Mouse (Mus musculus) kidney, postnatal 0 days (tissue): ENCODE measurements around the gene Dpy19l3. TPM values are rescaled to one million over a fixed set of nuclear protein-coding genes. Genes with fewer than 3 reads are reported as not detected.

Experiments used
- ATAC-seq: fragments of 200-750 bp; cut with Nextera tagmentation; replicated peaks from 2 replicates; pipeline ENCODE4 v1.8.0; 2017; ENCODE audit warnings: low read depth, moderate number of reproducible peaks, moderate TSS enrichment, moderate library complexity; ENCODE audit not compliant: low FRiP score
- DNase-seq: peaks from one replicate; pipeline ENCODE4 v3.0.0-alpha.2; 2016; ENCODE audit warnings: low spot score
- H3K27ac ChIP-seq: fragments of 300-500 bp; sonication (generic); 2 replicates; pipeline ENCODE4 v1.5.1; 2014; ENCODE audit warnings: mild to moderate bottlenecking
- H3K27me3 ChIP-seq: fragments of 300-500 bp; sonication (generic); 2 replicates; pipeline ENCODE4 v1.6.1; 2014; ENCODE audit warnings: low read length, mixed read lengths; ENCODE audit not compliant: insufficient read depth
- H3K36me3 ChIP-seq: fragments of 300-500 bp; sonication (generic); 2 replicates; pipeline ENCODE4 v1.6.1; 2014; ENCODE audit warnings: low read length, mixed read lengths; ENCODE audit not compliant: insufficient read depth
- H3K4me1 ChIP-seq: fragments of 300-500 bp; sonication (generic); replicated peaks from 2 replicates; pipeline ENCODE4 v1.6.1; 2014; ENCODE audit warnings: antibody characterized with exemption, low read length, mixed read lengths; ENCODE audit not compliant: insufficient read depth
- H3K4me2 ChIP-seq: fragments of 300-500 bp; sonication (generic); 2 replicates; pipeline ENCODE4 v1.6.1; 2014; ENCODE audit warnings: mild to moderate bottlenecking, low read length, moderate library complexity, mixed read lengths
- H3K4me3 ChIP-seq: fragments of 300-500 bp; sonication (generic); replicated peaks from 2 replicates; pipeline ENCODE4 v1.5.1; 2014; ENCODE audit warnings: low read depth, low read length
- H3K9ac ChIP-seq: fragments of 300-500 bp; sonication (generic); 2 replicates; pipeline ENCODE4 v1.6.1; 2014; ENCODE audit warnings: low read depth, low read length
- H3K9me3 ChIP-seq: fragments of 300-500 bp; sonication (generic); replicated peaks from 2 replicates; pipeline ENCODE4 v1.6.1; 2016; ENCODE audit warnings: low read length, inconsistent platforms, mixed read lengths
- CTCF ChIP-seq: IDR thresholded peaks from 2 replicates; pipeline ENCODE4 v1.5.1; 2016; ENCODE audit warnings: antibody characterized with exemption, low read depth, mild to moderate bottlenecking, moderate library complexity
- WGBS: fragments of 180-500 bp; shearing (Covaris S2); extraction: QIAGEN DNeasy Blood & Tissue Kit; methylation state at CpG from one replicate; pipeline ENCODE4 v1.1.7; 2014; 5-methylcytosine and 5-hydroxymethylcytosine counted together
- polyA plus RNA-seq: library from polyadenylated mRNA; unstranded; fragments of >200 nt; fragmentation: Nextera tagmentation; extraction: Ambion mirVana; gene quantifications from 2 replicates; pipeline ENCODE4 v1.2.1, GENCODE M21; 2015

The Dpy19l3 gene
- polyA plus RNA-seq, 1 experiment from 2014 or later, result 21.3 TPM

DNA sequence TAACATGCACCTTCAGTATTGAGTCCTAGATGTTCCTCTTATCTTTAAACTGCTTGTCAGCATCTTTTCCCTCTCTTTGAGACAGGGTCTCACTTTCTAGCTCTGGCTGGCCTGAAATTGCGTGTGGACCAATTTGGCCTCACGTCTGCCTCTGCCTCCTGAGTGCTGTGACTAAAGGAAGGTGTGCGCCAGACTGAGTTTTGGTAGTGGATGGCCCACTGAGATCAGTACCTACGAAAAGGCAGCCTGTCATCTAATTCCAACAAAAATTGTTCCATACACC is 573 bp upstream of the Dpy19l3 start:
- DNase-seq (no peak), ATAC-seq (no peak)
- H3K27ac ChIP-seq, result peak overlapping the region; percentile 70
- no peak for TF ChIP-seq CTCF
- H3K27me3 ChIP-seq, result no peaks in the 10 kb centered on the region
- 0 out of 2 replicates have a peak, but pooled peaks cover 5% of the 10 kb centered on the region for H3K36me3 ChIP-seq
- peak overlapping the region; percentile 83 for H3K4me3 ChIP-seq
- H3K9ac ChIP-seq, result peak overlapping the region; percentile 47; the same call in 1 of the 2 replicates
- H3K4me2 ChIP-seq, result peak overlapping the region; percentile 100
- 69% methylated on average over 4 of the region's 4 CpGs for WGBS
- no peaks in the 10 kb centered on the region; the same call in 1 of the 2 replicates for H3K9me3 ChIP-seq
- no peaks in the 10 kb centered on the region for H3K4me1 ChIP-seq

- H3K36me3 ChIP-seq, result peaks cover 8% of the 10 kb centered on the region; the same call in 1 of the 2 replicates
- ATAC-seq (no peak; the same call in 1 of the 2 replicates), DNase-seq (no peak)
- no peak for TF ChIP-seq CTCF
- H3K4me3 ChIP-seq, result peak overlapping the region; percentile 83
- peak overlapping the region; percentile 79 for H3K9ac ChIP-seq
- peak overlapping the region; percentile 100 for H3K4me2 ChIP-seq
- H3K9me3 ChIP-seq, result no peaks in the 10 kb centered on the region; the same call in 1 of the 2 replicates
- no peak overlapping the region for H3K27ac ChIP-seq
- 2% methylated on average over 15 of the region's 15 CpGs for WGBS
- H3K4me1 ChIP-seq, result no peaks in the 10 kb centered on the region
- no peaks in the 10 kb centered on the region for H3K27me3 ChIP-seq
Observed at GRCm38 (mm10) chr7:35753319-35754032, 778 bp downstream of the Dpy19l3 start.

DNA sequence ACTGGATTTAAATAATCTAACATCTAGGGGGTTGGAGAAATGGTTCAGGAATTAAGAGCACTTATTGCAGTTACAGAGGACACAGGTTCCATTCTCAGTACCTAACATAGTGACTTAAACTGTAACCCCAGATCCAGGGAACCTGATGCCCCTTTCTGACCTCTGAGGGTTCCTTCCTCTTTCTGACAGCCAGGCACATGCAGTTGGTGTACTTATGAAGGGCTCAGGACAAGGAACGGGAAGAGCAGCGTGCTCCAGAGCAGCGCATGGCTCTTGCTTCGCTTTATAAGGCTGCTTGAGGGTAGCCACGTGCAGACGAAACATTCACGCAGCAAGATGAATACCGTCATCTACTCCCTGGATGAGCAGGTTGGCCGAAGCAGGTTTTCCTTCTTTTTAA is 3.4 kb downstream of the Dpy19l3 start:
- Histone ChIP-seq H3K9me3 (no peaks in the 10 kb centered on the region), H3K4me3 (no peak overlapping the region), H3K27ac (no peak overlapping the region), H3K4me2 (no peak overlapping the region), H3K27me3 (no peaks in the 10 kb centered on the region), H3K4me1 (no peaks in the 10 kb centered on the region), H3K9ac (no peak overlapping the region), H3K36me3 (peaks cover 8% of the 10 kb centered on the region; the same call in 1 of the 2 replicates)
- ATAC-seq (no peak), DNase-seq (no peak)
- WGBS, result 93% methylated on average over 9 of the region's 9 CpGs
- no peak for TF ChIP-seq CTCF

DNA sequence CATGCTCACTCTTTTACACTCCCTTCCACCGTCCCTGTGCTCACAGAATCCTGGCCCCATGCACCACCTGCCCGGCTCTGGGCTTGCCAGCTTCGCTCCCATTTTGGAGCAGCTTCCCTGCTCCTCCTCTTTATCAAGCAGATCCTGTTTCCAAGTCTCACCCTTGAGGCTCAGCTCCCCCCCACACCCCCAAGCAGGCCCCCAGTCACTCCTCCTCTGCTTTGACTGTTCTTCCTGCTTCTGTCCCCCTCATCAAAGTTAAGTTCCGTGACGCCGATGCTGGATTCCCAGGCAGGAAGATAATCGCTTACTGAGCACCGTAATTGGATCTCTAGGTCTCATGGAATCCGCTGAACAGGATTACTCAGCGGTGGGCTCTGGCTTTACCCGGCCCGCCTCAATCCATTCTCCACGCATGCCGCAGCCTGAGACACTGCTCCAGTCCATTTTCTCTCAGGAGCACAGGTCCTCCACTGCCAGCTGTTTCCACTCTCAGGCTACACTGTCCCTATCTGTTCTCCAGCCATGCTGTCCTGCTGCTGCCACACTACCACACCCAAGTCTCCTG is 6.8 kb downstream of the Dpy19l3 start:
- Histone ChIP-seq H3K4me1 (no peaks in the 10 kb centered on the region), H3K9ac (no peak overlapping the region), H3K27me3 (no peaks in the 10 kb centered on the region), H3K9me3 (no peaks in the 10 kb centered on the region), H3K4me3 (no peak overlapping the region), H3K27ac (no peak overlapping the region), H3K36me3 (peaks cover 12% of the 10 kb centered on the region; the same call in 1 of the 2 replicates), H3K4me2 (no peak overlapping the region)
- ATAC-seq (peak; percentile 55), DNase-seq (peak; percentile 57)
- WGBS, result 53% methylated on average over 14 of the region's 14 CpGs
- TF ChIP-seq CTCF, result no peak

GRCm38 (mm10) chr7:35746686-35747396 is 7.4 kb downstream of the Dpy19l3 start:
- no peak overlapping the region for H3K4me3 ChIP-seq
- H3K4me1 ChIP-seq, result no peaks in the 10 kb centered on the region
- DNase-seq (no peak), ATAC-seq (no peak)
- 75% methylated on average over 12 of the region's 12 CpGs for WGBS
- no peak overlapping the region for H3K4me2 ChIP-seq
- H3K27me3 ChIP-seq, result no peaks in the 10 kb centered on the region
- no peak overlapping the region for H3K27ac ChIP-seq
- peaks cover 12% of the 10 kb centered on the region; the same call in 1 of the 2 replicates for H3K36me3 ChIP-seq
- TF ChIP-seq CTCF, result no peak
- H3K9me3 ChIP-seq, result no peaks in the 10 kb centered on the region
- no peak overlapping the region for H3K9ac ChIP-seq

DNA sequence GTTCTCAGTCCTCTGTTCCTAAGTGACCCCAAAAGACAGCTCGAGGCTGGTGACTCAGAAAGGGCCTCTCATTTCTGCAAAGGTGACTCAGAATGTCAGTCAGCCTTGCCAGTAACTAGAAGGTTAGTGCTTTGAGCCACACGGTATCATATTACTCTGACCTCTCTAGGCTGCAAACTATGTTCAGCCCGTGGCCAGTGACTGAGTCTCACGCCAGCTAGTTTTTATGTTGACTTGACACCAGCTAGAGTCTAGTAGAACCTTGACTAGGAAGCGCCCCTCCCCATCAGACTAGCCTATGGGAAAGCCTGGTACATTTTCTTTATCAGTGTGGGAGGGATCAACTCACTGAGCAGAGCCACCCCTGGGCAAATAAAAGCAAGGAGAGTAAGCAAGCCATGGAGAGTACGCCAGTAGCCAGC is 9.0 kb downstream of the Dpy19l3 start:
- DNase-seq (no peak), ATAC-seq (0 out of 2 replicates have a peak, but pooled peaks have one; percentile 27)
- Histone ChIP-seq H3K4me3 (no peak overlapping the region), H3K27me3 (no peaks in the 10 kb centered on the region), H3K27ac (no peak overlapping the region), H3K4me2 (no peak overlapping the region), H3K9me3 (no peaks in the 10 kb centered on the region), H3K9ac (no peak overlapping the region), H3K36me3 (peaks cover 8% of the 10 kb centered on the region; the same call in 1 of the 2 replicates), H3K4me1 (no peaks in the 10 kb centered on the region)
- 55% methylated on average over 6 of the region's 6 CpGs for WGBS
- TF ChIP-seq CTCF, result no peak
